Mouse (Mus musculus) CH12.LX (cell line): ENCODE data around the gene Nfu1. TPM values are rescaled to one million over a fixed set of nuclear protein-coding genes. Genes with fewer than 3 reads are reported as not detected.

Experiments
- DNase-seq: peaks from one replicate; pipeline ENCODE4 v3.0.0-alpha.2; 2013; ENCODE audit errors: extremely low read depth
- H3K27ac ChIP-seq: 2 replicates; pipeline ENCODE4 v1.5.1; 2012; ENCODE audit warnings: low read depth, mild to moderate bottlenecking, control low read depth, moderate library complexity; ENCODE audit not compliant: insufficient read depth
- H3K27me3 ChIP-seq: replicated peaks from 2 replicates; pipeline ENCODE3; 2012; ENCODE audit warnings: inconsistent platforms
- H3K36me3 ChIP-seq, 2 experiments: replicated peaks in 1 of 2; 2 replicates each; pipeline versions ENCODE3 to v1.6.1; 2012; ENCODE audit warnings: inconsistent platforms in 1 of 2, low read length in 1 of 2, mild to moderate bottlenecking in 1 of 2, mixed read lengths in 1 of 2, moderate library complexity in 1 of 2; ENCODE audit not compliant: control insufficient read depth in 1 of 2, insufficient read depth in 1 of 2
- H3K4me1 ChIP-seq, 2 experiments: 2 replicates each; pipeline ENCODE4 v1.6.1; 2012; ENCODE audit warnings: inconsistent platforms in 1 of 2, moderate library complexity in 1 of 2; ENCODE audit not compliant: insufficient read depth in 2 of 2, control insufficient read depth in 1 of 2
- H3K4me2 ChIP-seq: 2 replicates; pipeline ENCODE4 v1.6.1; 2012; ENCODE audit warnings: low read depth, mild to moderate bottlenecking, control low read depth; ENCODE audit not compliant: poor library complexity, insufficient read depth, severe bottlenecking
- H3K4me3 ChIP-seq, 3 experiments: fragments of 150-350 bp in 1 of 3; sonication (generic) in 1 of 3; replicated peaks in 1 of 3; 2 replicates each; pipeline versions ENCODE3 to v1.5.1; 2011 to 2012; ENCODE audit warnings: low read depth in 2 of 3, low read length in 2 of 3, mild to moderate bottlenecking in 2 of 3, moderate library complexity in 2 of 3, control low read depth in 1 of 3, improper control_type of control experiment in 1 of 3, inconsistent platforms in 1 of 3, mixed read lengths in 1 of 3; ENCODE audit not compliant: poor library complexity in 1 of 3
- H3K79me2 ChIP-seq: replicated peaks from 2 replicates; pipeline ENCODE4 v1.6.1; 2012; ENCODE audit warnings: mild to moderate bottlenecking, moderate library complexity; ENCODE audit not compliant: control insufficient read depth, poor library complexity, insufficient read depth, severe bottlenecking; ENCODE audit errors: extremely low read depth
- H3K9ac ChIP-seq: 2 replicates; pipeline ENCODE4 v1.6.1; 2012; ENCODE audit warnings: low read depth, mild to moderate bottlenecking, control low read depth, moderate library complexity; ENCODE audit not compliant: insufficient read depth
- H3K9me3 ChIP-seq: replicated peaks from 2 replicates; pipeline ENCODE3; 2012; ENCODE audit warnings: low read length, inconsistent platforms, mixed read lengths
- CHD1 ChIP-seq: IDR thresholded peaks from 2 replicates; pipeline ENCODE4 v1.6.1; 2012; ENCODE audit warnings: low read depth, low read length, improper control_type of control experiment, inconsistent platforms
- CHD2 ChIP-seq: IDR thresholded peaks from 2 replicates; pipeline ENCODE4 v1.6.1; 2011; ENCODE audit warnings: low read length, improper control_type of control experiment
- CTCF ChIP-seq, 2 experiments: IDR thresholded peaks in 1 of 2; conservative IDR thresholded peaks in 1 of 2; 2 replicates each; pipeline ENCODE4 v1.5.1; 2011 to 2012; ENCODE audit warnings: low read depth in 2 of 2, low read length in 2 of 2, improper control_type of control experiment in 1 of 2, inconsistent platforms in 1 of 2, mild to moderate bottlenecking in 1 of 2, moderate library complexity in 1 of 2
- E2F4 ChIP-seq: IDR thresholded peaks from 2 replicates; pipeline ENCODE4 v1.6.1; 2011; ENCODE audit warnings: low read depth, low read length, improper control_type of control experiment; ENCODE audit not compliant: insufficient replicate concordance
- ELF1 ChIP-seq: IDR thresholded peaks from 2 replicates; pipeline ENCODE4 v1.6.1; 2014; ENCODE audit warnings: low read depth, mild to moderate bottlenecking, inconsistent platforms, low read length, improper control_type of control experiment
- ETS1 ChIP-seq: conservative IDR thresholded peaks from 2 replicates; pipeline ENCODE4 v1.6.1; 2012; ENCODE audit warnings: low read depth, mild to moderate bottlenecking, inconsistent platforms, low read length, improper control_type of control experiment, moderate library complexity
- GABPA ChIP-seq: IDR thresholded peaks from 2 replicates; pipeline ENCODE4 v1.6.1; 2012; ENCODE audit warnings: low read depth, low read length, improper control_type of control experiment, inconsistent platforms; ENCODE audit not compliant: insufficient replicate concordance
- HCFC1 ChIP-seq: IDR thresholded peaks from 2 replicates; pipeline ENCODE4 v1.6.1; 2012; ENCODE audit warnings: low read depth, mild to moderate bottlenecking, inconsistent platforms, low read length, improper control_type of control experiment
- KAT2A ChIP-seq: IDR thresholded peaks from 2 replicates; pipeline ENCODE4 v1.6.1; 2012; ENCODE audit warnings: low read length, improper control_type of control experiment, inconsistent platforms; ENCODE audit not compliant: insufficient replicate concordance
- POLR2AphosphoS2 ChIP-seq: IDR thresholded peaks from 2 replicates; pipeline ENCODE4 v1.6.1; 2011; ENCODE audit warnings: low read depth, low read length, improper control_type of control experiment
- RAD21 ChIP-seq: IDR thresholded peaks from 2 replicates; pipeline ENCODE4 v1.6.1; 2011; ENCODE audit warnings: low read depth, mild to moderate bottlenecking, low read length, improper control_type of control experiment, moderate library complexity
- RCOR1 ChIP-seq: conservative IDR thresholded peaks from 2 replicates; pipeline ENCODE4 v1.6.1; 2012; ENCODE audit warnings: low read depth, mild to moderate bottlenecking, inconsistent platforms, low read length, improper control_type of control experiment
- SIN3A ChIP-seq: IDR thresholded peaks from 2 replicates; pipeline ENCODE4 v1.6.1; 2012; ENCODE audit warnings: low read length, improper control_type of control experiment, inconsistent platforms
- TCF12 ChIP-seq: IDR thresholded peaks from 2 replicates; pipeline ENCODE4 v1.6.1; 2014; ENCODE audit warnings: low read depth, mild to moderate bottlenecking, inconsistent platforms, low read length, improper control_type of control experiment
- ZKSCAN1 ChIP-seq: IDR thresholded peaks from 2 replicates; pipeline ENCODE4 v1.6.1; 2012; ENCODE audit warnings: low read depth, inconsistent platforms, low read length, improper control_type of control experiment, borderline replicate concordance
- dilution Hi-C: fragments of 300-500 bp; cut with MboI; formaldehyde crosslinking; loops from 2 replicates; pipeline ENCODE4 v1.14.3; 2020; ENCODE audit warnings: low sequenced_read_pairs; ENCODE audit not compliant: extremely low pct_unique_long_range_greater_than_20kb, extremely low pct_ligation_motif_present
- in situ Hi-C: fragments of 300-500 bp; cut with MboI; formaldehyde crosslinking; loops from 3 replicates; pipeline ENCODE4 v1.14.3; 2019; ENCODE audit warnings: low sequenced_read_pairs, low pct_ligation_motif_present, low pct_unique_long_range_greater_than_20kb, mixed read lengths
- polyA plus RNA-seq: library from polyadenylated mRNA; unstranded; fragments of >175 nt; gene quantifications from 2 replicates; pipeline ENCODE4 v1.2.1, GENCODE M21; 2012; ENCODE audit warnings: low read depth; ENCODE audit not compliant: insufficient read length
- total RNA-seq, 2 experiments: library from RNA; depleted of rRNA; stranded (reverse); fragments of 300-350 nt in 1 of 2; fragments of >200 nt in 1 of 2; gene quantifications; 2 replicates each; pipeline ENCODE4 v1.2.3; 2012 to 2014

Nfu1 gene
- total and polyA plus RNA-seq, 3 experiments = 109 to 195 (median 133) TPM

GRCm38 (mm10) chr6:86978909-86979265 is 30.1 kb upstream of the Nfu1 start:
- H3K27me3 ChIP-seq = no peaks in the 10 kb centered on the region
- H3K27ac ChIP-seq = no peak overlapping the region
- dilution Hi-C loops = no loop called here
- H3K4me1 ChIP-seq = 0 out of 4 replicates have a peak, but pooled peaks cover 0 to 2% of the 10 kb centered on the region in 2 experiments
- in situ Hi-C loops = no loop called here
- H3K9ac ChIP-seq = no peak overlapping the region
- TF ChIP-seq ETS1 (no peak), CHD1 (no peak), SIN3A (no peak), RAD21 (no peak), ELF1 (no peak), GABPA (no peak), E2F4 (no peak), KAT2A (no peak), CHD2 (no peak), TCF12 (no peak), CTCF (conservative IDR thresholded peaks at IDR 0.05 in 1 of 2, IDR thresholded peaks at IDR 0.05 in 1 of 2; ENCODE audit: low read depth in 2 of 2, low read length in 2 of 2) (no peak), ZKSCAN1 (no peak), RCOR1 (no peak)
- H3K9me3 ChIP-seq = no peaks in the 10 kb centered on the region
- H3K4me3 ChIP-seq = no peak overlapping the region
- H3K79me2 ChIP-seq = no peaks in the 10 kb centered on the region
- peaks cover 3 to 48% of the 10 kb centered on the region in 2 experiments for H3K36me3 ChIP-seq
- H3K4me2 ChIP-seq = no peak overlapping the region
- no peak for DNase-seq

GRCm38 (mm10) chr6:86981206-86981605 is 27.8 kb upstream of the Nfu1 start:
- H3K27me3 ChIP-seq = no peaks in the 10 kb centered on the region
- no peak for DNase-seq
- no peak overlapping the region for H3K4me2 ChIP-seq
- H3K79me2 ChIP-seq = no peaks in the 10 kb centered on the region
- no peaks in the 10 kb centered on the region for H3K9me3 ChIP-seq
- H3K4me1 ChIP-seq = peaks cover 0 to 12% of the 10 kb centered on the region in 2 experiments; a peak in 2 of 4 replicates
- dilution Hi-C loops (no loop called here), in situ Hi-C loops (no loop called here)
- no peak overlapping the region for H3K27ac ChIP-seq
- no peak for TF ChIP-seq CHD2
- no peak for TF ChIP-seq HCFC1
- no peak for TF ChIP-seq POLR2AphosphoS2
- no peak overlapping the region for H3K4me3 ChIP-seq
- H3K9ac ChIP-seq = no peak overlapping the region
- peaks cover 3 to 52% of the 10 kb centered on the region in 2 experiments for H3K36me3 ChIP-seq
